Mouse (Mus musculus) megakaryocyte, embryonic 14.5 days (primary cell): Measurements from ENCODE around the gene Kcnq2. TPM values are rescaled to one million over a fixed set of nuclear protein-coding genes. Genes with fewer than 3 reads are reported as not detected.

Experiments used
- H3K27me3 ChIP-seq: replicated peaks from 2 replicates; pipeline ENCODE3; 2012; ENCODE audit warnings: inconsistent platforms
- H3K36me3 ChIP-seq: replicated peaks from 2 replicates; pipeline ENCODE3; 2012; ENCODE audit warnings: low read length, inconsistent platforms, mixed read lengths
- H3K4me1 ChIP-seq: 2 replicates; pipeline ENCODE4 v1.6.1; 2012; ENCODE audit warnings: inconsistent platforms
- H3K4me3 ChIP-seq: replicated peaks from 2 replicates; pipeline ENCODE3; 2012; ENCODE audit warnings: moderate library complexity, mild to moderate bottlenecking, inconsistent platforms
- H3K9me3 ChIP-seq: 2 replicates; pipeline ENCODE4 v1.6.1; 2012; ENCODE audit warnings: inconsistent platforms
- FLI1 ChIP-seq: IDR thresholded peaks from 2 replicates; pipeline ENCODE4 v1.6.1; 2012; ENCODE audit warnings: low read length, inconsistent platforms, mixed read lengths
- GATA1 ChIP-seq: IDR thresholded peaks from 3 replicates; pipeline ENCODE4 v1.6.1; 2012; ENCODE audit warnings: mixed read lengths, low read length, inconsistent platforms, borderline replicate concordance
- polyA plus RNA-seq: library from polyadenylated mRNA; stranded (reverse); fragments of >175 nt; gene quantifications from 2 replicates; pipeline ENCODE4 v1.2.3, GENCODE M21; 2012; ENCODE audit warnings: low replicate concordance; ENCODE audit not compliant: insufficient read depth

Kcnq2 gene
- polyA plus RNA-seq, 1 experiment = not detected

DNA sequence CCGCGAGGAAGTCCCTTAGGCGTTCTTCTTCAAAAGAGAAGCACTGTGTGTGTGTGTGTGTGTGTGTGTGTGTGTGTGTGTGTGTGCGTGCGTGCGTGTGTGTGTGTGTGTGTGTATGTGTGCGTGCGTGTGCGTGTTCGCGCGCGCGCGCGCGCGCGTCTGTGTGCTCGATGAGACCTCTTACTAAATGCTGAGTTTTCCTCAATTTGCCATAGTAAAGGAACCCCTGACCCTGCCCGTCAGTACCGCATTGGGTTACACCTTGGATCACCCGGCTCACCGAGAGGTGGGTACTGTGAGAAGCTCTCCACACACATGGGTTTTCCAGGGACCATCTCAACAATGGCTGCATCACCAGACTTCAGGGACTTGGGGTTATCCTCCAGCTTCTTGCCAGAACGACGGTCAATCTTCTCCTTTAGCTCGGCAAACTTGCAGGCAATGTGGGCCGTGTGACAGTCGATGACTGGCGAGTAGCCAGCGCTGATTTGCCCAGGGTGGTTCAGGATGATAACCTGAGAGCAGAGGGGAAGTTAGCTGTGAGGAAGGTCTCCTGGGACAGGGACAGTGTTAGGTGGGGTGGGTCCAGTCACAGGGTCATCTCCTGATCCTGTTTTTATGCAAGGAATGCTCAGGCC, 13.3 kb upstream of the Kcnq2 start:
- Histone ChIP-seq H3K9me3 (no peaks in the 10 kb centered on the region), H3K4me1 (peaks cover 7% of the 10 kb centered on the region), H3K4me3 (no peak overlapping the region), H3K27me3 (peaks cover 93% of the 10 kb centered on the region), H3K36me3 (no peaks in the 10 kb centered on the region)
- TF ChIP-seq GATA1 (no peak), FLI1 (no peak)

DNA sequence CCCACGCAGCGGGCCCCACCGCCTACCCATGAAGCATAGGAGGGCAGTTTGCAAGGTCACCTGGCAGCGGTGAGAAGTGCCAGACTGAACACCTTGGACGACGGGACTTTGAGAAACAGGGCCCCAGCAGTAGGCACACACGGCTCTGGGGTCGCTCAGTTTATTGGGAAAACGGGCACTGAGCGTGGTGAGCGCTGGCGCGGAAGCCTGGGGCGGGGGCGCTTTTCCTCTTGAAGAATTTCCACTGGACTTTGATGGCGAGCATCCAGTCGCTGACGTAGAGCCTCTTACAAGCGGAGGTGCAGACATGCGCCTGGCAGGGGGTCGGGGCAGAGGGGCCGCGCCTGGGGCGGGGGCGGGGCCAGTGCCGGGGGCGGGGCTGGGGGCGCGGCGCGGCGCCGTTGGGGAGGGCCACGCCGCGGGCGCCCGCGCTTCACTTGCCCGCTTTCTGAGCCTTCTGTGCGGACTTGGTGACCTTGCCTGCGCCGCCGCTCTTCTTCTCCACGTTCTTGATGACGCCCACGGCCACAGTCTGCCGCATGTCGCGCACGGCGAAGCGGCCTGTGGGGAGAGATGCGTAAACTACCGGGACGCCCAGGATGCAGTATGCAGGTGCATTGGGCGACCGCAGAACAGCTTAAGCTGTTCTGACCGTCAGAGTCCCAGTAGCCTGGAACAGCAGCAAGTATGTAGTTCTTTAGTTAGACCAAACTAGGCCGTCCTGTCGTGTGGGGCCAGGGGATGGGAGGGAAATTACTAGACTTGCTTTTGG, 12.6 kb upstream of the Kcnq2 start:
- H3K36me3 ChIP-seq = no peaks in the 10 kb centered on the region
- H3K27me3 ChIP-seq = peaks cover 93% of the 10 kb centered on the region
- peak overlapping the region; percentile 66 for H3K4me3 ChIP-seq
- no peaks in the 10 kb centered on the region for H3K9me3 ChIP-seq
- no peak for TF ChIP-seq FLI1
- no peak for TF ChIP-seq GATA1
- H3K4me1 ChIP-seq = peaks cover 7% of the 10 kb centered on the region

GRCm38 (mm10) chr2:181146976-181147545, 12.0 kb upstream of the Kcnq2 start:
- Histone ChIP-seq H3K9me3 (no peaks in the 10 kb centered on the region), H3K27me3 (peaks cover 91% of the 10 kb centered on the region), H3K4me3 (no peak overlapping the region), H3K36me3 (no peaks in the 10 kb centered on the region), H3K4me1 (peaks cover 7% of the 10 kb centered on the region)
- no peak for TF ChIP-seq GATA1
- no peak for TF ChIP-seq FLI1

GRCm38 (mm10) chr2:181144675-181145074, 9.6 kb upstream of the Kcnq2 start:
- no peaks in the 10 kb centered on the region for H3K9me3 ChIP-seq
- peaks cover 76% of the 10 kb centered on the region for H3K27me3 ChIP-seq
- TF ChIP-seq FLI1 (no peak), GATA1 (no peak)
- peaks cover 7% of the 10 kb centered on the region for H3K4me1 ChIP-seq
- H3K4me3 ChIP-seq = no peak overlapping the region
- no peaks in the 10 kb centered on the region for H3K36me3 ChIP-seq

- Histone ChIP-seq H3K36me3 (no peaks in the 10 kb centered on the region), H3K4me3 (no peak overlapping the region), H3K4me1 (peaks cover 7% of the 10 kb centered on the region), H3K9me3 (no peaks in the 10 kb centered on the region), H3K27me3 (peaks cover 72% of the 10 kb centered on the region)
- no peak for TF ChIP-seq FLI1
- no peak for TF ChIP-seq GATA1
Observed at GRCm38 (mm10) chr2:181143509-181144276, 8.6 kb upstream of the Kcnq2 start.

DNA sequence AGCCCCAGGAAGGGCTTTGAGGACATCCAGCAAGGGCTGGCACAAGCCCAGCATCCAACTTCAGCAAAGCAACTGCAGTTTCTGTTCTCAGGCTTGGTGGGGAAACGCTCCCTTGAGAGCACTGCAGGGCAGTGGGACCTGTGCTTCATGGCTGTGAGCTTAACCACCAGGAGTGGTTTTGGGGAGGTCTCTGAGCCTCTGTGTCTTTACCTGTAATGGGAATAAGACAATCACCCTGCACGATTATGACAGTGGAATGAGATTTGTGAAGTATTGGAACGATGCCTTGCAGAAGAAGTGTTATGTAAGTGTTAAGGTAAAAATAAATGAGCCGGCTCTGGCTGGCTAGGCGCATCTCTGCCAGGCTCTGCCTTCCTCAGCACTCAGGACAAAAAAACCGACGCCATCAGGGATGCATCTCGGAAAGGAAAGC, 7.6 kb upstream of the Kcnq2 start:
- TF ChIP-seq GATA1 = no peak
- no peak for TF ChIP-seq FLI1
- Histone ChIP-seq H3K4me1 (no peaks in the 10 kb centered on the region; the same call in 1 of the 2 replicates), H3K27me3 (peaks cover 68% of the 10 kb centered on the region), H3K4me3 (no peak overlapping the region), H3K9me3 (no peaks in the 10 kb centered on the region), H3K36me3 (no peaks in the 10 kb centered on the region)

DNA sequence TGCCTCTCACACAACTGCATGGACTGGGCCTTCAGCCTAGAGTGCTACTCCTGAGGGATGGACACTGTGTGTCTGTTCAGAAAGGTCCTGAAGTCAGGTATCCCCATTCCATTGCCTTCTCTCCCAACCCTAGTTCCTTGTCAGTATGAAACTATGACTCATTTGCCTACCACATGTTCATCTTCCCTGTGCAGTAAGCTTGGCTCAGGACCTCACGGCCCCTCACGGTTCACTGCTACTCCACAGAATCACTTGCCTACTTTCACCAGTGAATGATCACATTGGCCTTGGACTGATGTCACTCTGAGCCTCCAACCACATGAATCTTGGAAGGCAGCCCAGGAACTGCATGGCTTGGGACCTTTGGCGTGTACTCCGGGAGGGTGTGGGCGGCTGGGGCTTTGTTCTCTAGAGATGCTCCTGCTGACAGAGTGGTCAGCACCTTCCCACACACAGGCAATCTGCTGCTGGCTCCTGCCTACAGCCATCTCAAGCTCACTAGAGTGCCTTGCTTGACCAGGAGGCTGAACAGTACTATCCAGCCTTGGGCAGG, 4.6 kb upstream of the Kcnq2 start:
- H3K4me1 ChIP-seq = no peaks in the 10 kb centered on the region
- H3K9me3 ChIP-seq = peaks cover 3% of the 10 kb centered on the region; the same call in 1 of the 2 replicates
- H3K27me3 ChIP-seq = peaks cover 63% of the 10 kb centered on the region
- no peaks in the 10 kb centered on the region for H3K36me3 ChIP-seq
- H3K4me3 ChIP-seq = no peak overlapping the region
- TF ChIP-seq GATA1 (no peak), FLI1 (no peak)

GRCm38 (mm10) chr2:181136934-181137333, 1.8 kb upstream of the Kcnq2 start:
- Histone ChIP-seq H3K4me3 (no peak overlapping the region), H3K9me3 (peaks cover 3% of the 10 kb centered on the region; the same call in 1 of the 2 replicates), H3K36me3 (no peaks in the 10 kb centered on the region), H3K27me3 (peaks cover 71% of the 10 kb centered on the region), H3K4me1 (no peaks in the 10 kb centered on the region)
- TF ChIP-seq GATA1 (no peak), FLI1 (no peak)

GRCm38 (mm10) chr2:181135446-181135818, 332 bp upstream of the Kcnq2 start:
- no peak for TF ChIP-seq GATA1
- TF ChIP-seq FLI1 = no peak
- Histone ChIP-seq H3K36me3 (no peaks in the 10 kb centered on the region), H3K9me3 (peaks cover 3% of the 10 kb centered on the region; the same call in 1 of the 2 replicates), H3K4me1 (no peaks in the 10 kb centered on the region), H3K4me3 (no peak overlapping the region), H3K27me3 (peaks cover 79% of the 10 kb centered on the region)
